8 mouse cellular contexts compared by ENCODE assay signal in genomic region chr13:62466424-62467334, GRCm38 (mm10). TPM values are rescaled to one million over a fixed set of nuclear protein-coding genes. Genes with fewer than 3 reads are reported as not detected.
DNase-seq lines count a peak whose midpoint lies in the region; ATAC-seq and TF ChIP-seq lines count a peak whose summit lies in the region.
"Not testable (repeated sequence)": the region's sequence is repeated elsewhere in the genome, so short reads cannot be mapped to it uniquely, and the experiment has no call there.

Gene Gm49359, minus strand, starts transcription at chr13:62466832.

- not testable (repeated sequence) for TF ChIP-seq CTCF in heart, adult 2 months (IDR thresholded peaks at IDR 0.05)

- ATAC-seq in embryonic facial prominence, embryonic 14.5 days (ENCODE audit: low read depth) = peak; percentile 100
- ATAC-seq in limb, embryonic 13.5 days (ENCODE audit: low FRiP score, low read depth) = peak; percentile 100
- ATAC-seq in midbrain, embryonic 16.5 days = peak; percentile 100

- peak within 1 kb of the TSS; percentile 43 for H3K4me2 ChIP-seq in embryonic facial prominence, embryonic 14.5 days (ENCODE audit: low read depth, low read length)
- peak within 1 kb of the TSS; percentile 52 for H3K4me2 ChIP-seq in limb, embryonic 13.5 days (replicated peaks)
- H3K4me2 ChIP-seq in midbrain, embryonic 16.5 days (ENCODE audit: low read length) = peak within 1 kb of the TSS; percentile 44

- 0 out of 2 replicates have a peak, but pooled peaks have one; percentile 55 for TF ChIP-seq EP300 in heart, adult 2 months (IDR thresholded peaks at IDR 0.05; ENCODE audit: insufficient read depth, low read depth, low read length)

- not testable (repeated sequence) for H3K27ac ChIP-seq in embryonic facial prominence, embryonic 14.5 days (replicated peaks; ENCODE audit: low read depth, low read length); limb, embryonic 13.5 days
- peak within 1 kb of the TSS; percentile 83 for H3K27ac ChIP-seq in heart, adult 2 months
- peak within 1 kb of the TSS; percentile 48 for H3K27ac ChIP-seq in midbrain, embryonic 16.5 days (ENCODE audit: low read length)

- peak within 1 kb of the TSS; percentile 65 for H3K4me3 ChIP-seq in embryonic facial prominence, embryonic 14.5 days (ENCODE audit: low read depth, low read length)
- H3K4me3 ChIP-seq in heart, adult 2 months = peak within 1 kb of the TSS; percentile 81
- H3K4me3 ChIP-seq in limb, embryonic 13.5 days = peak within 1 kb of the TSS; percentile 56
- H3K4me3 ChIP-seq in midbrain, embryonic 16.5 days (ENCODE audit: low read depth, low read length) = peak within 1 kb of the TSS; percentile 64

- peak within 1 kb of the TSS; percentile 83 for H3K9ac ChIP-seq in embryonic facial prominence, embryonic 14.5 days (ENCODE audit: low read depth, low read length)
- H3K9ac ChIP-seq in heart, adult 2 months (ENCODE audit: low read depth, low read length) = peak within 1 kb of the TSS; percentile 94
- H3K9ac ChIP-seq in limb, embryonic 13.5 days = peak within 1 kb of the TSS; percentile 72
- H3K9ac ChIP-seq in midbrain, embryonic 16.5 days (ENCODE audit: low read depth, low read length) = peak within 1 kb of the TSS; percentile 78

- TF ChIP-seq POLR2A in heart, adult 2 months (IDR thresholded peaks at IDR 0.05; ENCODE audit: insufficient read depth, low read depth, low read length) = peak; percentile 70

- H3K27me3 ChIP-seq in embryonic facial prominence, embryonic 14.5 days (replicated peaks; ENCODE audit: control insufficient read depth, insufficient read depth, low read length); heart, adult 2 months (ENCODE audit: control insufficient read depth, insufficient read depth, low read length); limb, embryonic 13.5 days; midbrain, embryonic 16.5 days (ENCODE audit: control insufficient read depth, insufficient read depth, low read depth, low read length): not testable (repeated sequence)

- not testable (repeated sequence) for H3K4me1 ChIP-seq in embryonic facial prominence, embryonic 14.5 days (ENCODE audit: control insufficient read depth, insufficient read depth, low read length); heart, adult 2 months (ENCODE audit: control insufficient read depth, insufficient read depth, low read length); limb, embryonic 13.5 days; midbrain, embryonic 16.5 days (ENCODE audit: control insufficient read depth, insufficient read depth, low read length)

- intact Hi-C loops in heart, adult 2 months (cut with DNase I) = loop anchor here (10.0 kb wide), 1 partner anchor 388 kb away; the partner anchor contains the start of gene Fbp2

- H3K79me2 ChIP-seq in heart, adult 2 months (replicated peaks; ENCODE audit: control insufficient read depth, insufficient read depth, low read length) = not testable (repeated sequence)

- H3K9me3 ChIP-seq in embryonic facial prominence, embryonic 14.5 days (ENCODE audit: control insufficient read depth, low read length) = peaks cover 21% of the 10 kb centered on the region
- H3K9me3 ChIP-seq in limb, embryonic 13.5 days = peaks cover 16% of the 10 kb centered on the region
- H3K9me3 ChIP-seq in midbrain, embryonic 16.5 days (replicated peaks; ENCODE audit: control insufficient read depth, low read length, poor library complexity, severe bottlenecking) = not testable (repeated sequence)

- WGBS in embryonic facial prominence, embryonic 14.5 days = 1% methylated on average over 27 of the region's 28 CpGs
- WGBS in heart, adult 2 months = 1% methylated on average over 28 of the region's 28 CpGs
- 2% methylated on average over 28 of the region's 28 CpGs for WGBS in limb, embryonic 13.5 days
- WGBS in midbrain, embryonic 16.5 days = 2% methylated on average over 27 of the region's 28 CpGs

- peak; percentile 95 for DNase-seq in 3T3-L1 (ENCODE audit: low read depth, low spot score)
- peak; percentile 46 to 75 for DNase-seq in adrenal gland, postnatal 4 days (ENCODE audit: low spot score in 2 of 2)
- DNase-seq in embryonic facial prominence, embryonic 14.5 days (ENCODE audit: low spot score) = peak; percentile 96
- DNase-seq in heart, adult 2 months = peak; percentile 86 to 92
- DNase-seq in kidney, adult 8-10 months = peak; percentile 90 to 93
- DNase-seq in spleen, postnatal 10 days (ENCODE audit: low spot score in 2 of 2) = peak; percentile 68 to 88

- H3K36me3 ChIP-seq in embryonic facial prominence, embryonic 14.5 days (ENCODE audit: control insufficient read depth, insufficient read depth, low read length) = peaks cover 14% of the 10 kb centered on the region; the same call in 1 of the 2 replicates
- not testable (repeated sequence) for H3K36me3 ChIP-seq in heart, adult 2 months (ENCODE audit: control insufficient read depth, insufficient read depth, low read length); midbrain, embryonic 16.5 days (ENCODE audit: control insufficient read depth, insufficient read depth, low read length)
- H3K36me3 ChIP-seq in limb, embryonic 13.5 days = peaks cover 21% of the 10 kb centered on the region

RNA-seq across cellular contexts. Expression of gene Gm49359, which starts in this region (rescaled TPM):
- total RNA-seq in adrenal gland, postnatal 4 days (2021) = 10 to 100 TPM; 18.6 to 20.6 TPM
- polyA plus RNA-seq in embryonic facial prominence, embryonic 14.5 days (2014; fragmentation: Nextera tagmentation; extraction: Ambion mirVana) = 9.2 and 10.3 TPM in 2 replicates
- 1 to 10 TPM; 5.6 to 7.1 TPM for total RNA-seq in heart, adult 2 months (2021)
- 0.43 and 2.2 TPM in 2 replicates for polyA plus RNA-seq in heart, adult 2 months (2012; rRNA removed)
- 17.0 and 17.3 TPM in 2 replicates for polyA plus RNA-seq in limb, embryonic 13.5 days (2015; fragmentation: Nextera tagmentation; extraction: Ambion mirVana)
- polyA plus RNA-seq in midbrain, embryonic 16.5 days (2015; fragmentation: Nextera tagmentation; extraction: Ambion mirVana) = 16.7 and 17.5 TPM in 2 replicates
